Mouse (Mus musculus): Measurements from ENCODE around the gene Mettl16. TPM values are rescaled to one million over a fixed set of nuclear protein-coding genes. Genes with fewer than 3 reads are reported as not detected.
A peak's percentile ranks its signal among the peaks of the same experiment; 100 is the strongest.

The Mettl16 gene
- polyA plus RNA-seq, 1 experiment from 2014 or later: 46.2 TPM

DNA sequence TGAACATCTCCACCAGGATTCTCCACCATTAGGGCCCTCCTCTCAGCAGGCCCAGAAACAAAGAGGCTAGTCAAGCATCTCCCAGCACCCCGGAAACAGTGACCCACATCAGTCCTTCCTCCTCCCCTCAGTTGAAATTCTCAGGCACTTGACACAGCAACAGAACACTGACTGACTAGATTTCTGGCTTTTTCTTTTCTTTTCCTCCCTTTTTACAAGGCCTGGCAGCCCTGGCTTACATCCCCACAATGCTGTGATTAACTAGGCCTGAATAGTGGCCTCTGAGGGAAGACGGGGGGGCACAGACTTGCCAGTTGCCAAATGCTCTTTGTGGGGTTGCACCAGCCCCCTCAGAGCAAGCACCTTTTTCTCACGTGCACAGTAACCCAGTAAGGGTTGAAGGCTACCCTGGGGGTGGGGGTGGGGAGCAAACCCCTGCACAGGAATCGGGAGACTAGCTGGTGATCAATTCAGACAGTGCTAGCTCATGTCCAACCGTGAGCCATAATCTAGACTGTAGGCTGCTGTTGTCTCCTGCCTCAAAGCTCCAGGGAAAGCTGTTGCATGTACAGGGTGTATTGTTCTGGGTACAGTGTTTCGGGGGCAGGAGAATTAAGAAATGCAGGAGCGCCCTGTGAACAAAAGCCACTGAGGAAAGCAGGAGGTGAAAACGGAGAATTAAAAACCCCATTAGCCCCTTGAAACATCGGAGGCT lies 19.1 kb upstream of the Mettl16 start:
- Histone ChIP-seq H3K9me3 (no peaks in the 10 kb centered on the region), H3K36me3 (no peaks in the 10 kb centered on the region), H3K27me3 (replicated peaks) (no peaks in the 10 kb centered on the region), H3K4me3 (no peak overlapping the region), H3K4me2 (replicated peaks) (no peak overlapping the region), H3K27ac (no peak overlapping the region), H3K9ac (no peak overlapping the region), H3K4me1 (no peaks in the 10 kb centered on the region; the same call in 1 of the 2 replicates)
- 43% methylated on average over 9 of the region's 9 CpGs for WGBS
- ATAC-seq (ENCODE audit: low FRiP score, low read depth): no peak

DNA sequence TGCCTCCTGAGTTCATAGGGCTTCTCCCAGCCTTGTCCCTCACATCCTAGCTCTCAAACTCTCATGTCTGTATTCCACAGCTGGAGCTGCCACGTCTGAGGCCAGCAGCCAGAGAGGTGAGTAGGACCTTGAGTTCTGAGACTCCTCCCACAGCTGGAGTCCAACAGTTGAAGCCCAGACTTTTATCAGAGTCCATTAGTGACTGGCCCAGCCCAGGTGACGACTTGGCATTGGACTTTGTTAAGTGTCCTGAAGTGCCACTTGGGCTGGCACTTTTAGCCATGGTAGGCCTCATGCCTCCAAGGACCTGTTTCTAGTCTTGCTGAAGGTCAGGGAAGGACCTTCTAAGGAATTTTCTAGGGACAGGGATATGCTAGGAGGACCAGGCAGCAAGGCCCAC lies 14.0 kb upstream of the Mettl16 start:
- no peak overlapping the region for H3K4me2 ChIP-seq (replicated peaks)
- no peaks in the 10 kb centered on the region for H3K9me3 ChIP-seq
- H3K9ac ChIP-seq: no peak overlapping the region
- no peak overlapping the region for H3K27ac ChIP-seq
- no peaks in the 10 kb centered on the region for H3K36me3 ChIP-seq
- no peaks in the 10 kb centered on the region; the same call in 1 of the 2 replicates for H3K4me1 ChIP-seq
- H3K27me3 ChIP-seq (replicated peaks): no peaks in the 10 kb centered on the region
- H3K4me3 ChIP-seq: no peak overlapping the region
- ATAC-seq (ENCODE audit: low FRiP score, low read depth): no peak
- WGBS: 85% methylated on average over 2 of the region's 2 CpGs

DNA sequence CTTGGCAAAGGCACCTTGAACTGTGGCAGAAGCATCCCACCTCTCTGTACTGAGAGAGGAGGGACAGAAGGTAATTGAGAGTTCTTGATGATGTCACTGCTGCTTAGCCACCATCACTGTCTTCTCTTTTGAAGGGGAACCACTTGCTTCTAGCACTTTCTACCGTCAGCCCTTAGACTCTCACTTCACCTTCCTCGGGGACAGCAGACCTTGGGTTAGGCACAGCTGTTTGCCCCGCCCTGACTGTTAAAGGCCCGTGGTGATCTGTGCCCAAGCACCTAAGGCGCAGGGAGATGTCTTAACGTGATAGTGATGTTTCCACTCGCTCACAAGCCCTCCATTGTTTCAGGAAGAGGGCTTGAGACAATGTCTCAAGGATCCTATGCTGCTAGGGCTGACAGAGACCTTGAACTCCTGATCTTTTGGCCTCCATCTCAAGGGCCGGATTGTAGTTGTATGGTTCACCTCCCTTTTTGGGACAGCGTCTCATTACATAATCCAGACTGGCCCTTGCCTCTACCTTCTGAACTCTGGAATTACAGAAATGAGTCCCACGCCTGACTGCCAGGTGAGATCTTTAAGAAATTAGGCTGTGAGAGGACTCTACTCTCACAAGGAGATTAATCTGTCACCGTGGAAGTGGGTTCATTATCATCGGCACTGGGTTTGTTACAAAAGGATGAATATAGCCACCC lies 9.5 kb upstream of the Mettl16 start:
- H3K27me3 ChIP-seq (replicated peaks): no peaks in the 10 kb centered on the region
- H3K4me3 ChIP-seq: no peak overlapping the region
- H3K36me3 ChIP-seq: no peaks in the 10 kb centered on the region
- no peaks in the 10 kb centered on the region for H3K9me3 ChIP-seq
- H3K27ac ChIP-seq: no peak overlapping the region
- H3K4me2 ChIP-seq (replicated peaks): no peak overlapping the region
- H3K9ac ChIP-seq: no peak overlapping the region
- H3K4me1 ChIP-seq: no peaks in the 10 kb centered on the region
- no peak for ATAC-seq (ENCODE audit: low FRiP score, low read depth)
- 72% methylated on average over 12 of the region's 12 CpGs for WGBS

DNA sequence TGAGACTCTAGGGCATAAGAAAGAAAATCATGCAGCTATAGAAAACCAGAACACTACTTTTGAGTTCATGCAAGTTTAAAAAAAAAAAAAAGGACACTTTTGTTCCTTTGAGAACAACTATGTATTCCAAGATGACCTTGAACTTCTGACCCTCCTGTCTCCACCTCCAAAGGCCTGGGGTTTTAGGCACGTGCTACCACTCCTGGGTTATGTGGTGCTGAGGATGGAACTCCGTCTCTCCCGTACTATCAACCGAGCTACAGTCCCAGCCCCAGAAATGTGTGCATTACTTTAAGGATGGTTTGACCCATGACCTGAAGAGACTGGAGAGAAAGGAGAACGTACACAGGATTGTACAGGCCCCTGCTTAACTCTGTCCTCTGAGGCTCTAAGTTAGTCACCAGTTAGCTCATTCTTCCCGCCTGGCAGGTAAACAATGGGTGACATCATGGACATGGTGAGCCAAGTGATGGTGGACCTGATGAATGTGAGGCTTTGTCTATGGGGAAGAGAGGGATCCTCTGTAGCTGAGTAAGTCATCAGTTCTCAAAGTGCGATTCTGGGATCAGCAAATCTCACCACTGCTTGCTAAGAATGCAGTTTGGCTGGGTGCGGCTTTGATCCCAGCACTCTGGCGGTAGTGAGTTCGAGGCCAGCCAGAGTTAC lies 6.5 kb upstream of the Mettl16 start:
- ATAC-seq (ENCODE audit: low FRiP score, low read depth): no peak
- no peaks in the 10 kb centered on the region for H3K9me3 ChIP-seq
- WGBS: 81% methylated on average over 10 of the region's 10 CpGs
- H3K27ac ChIP-seq: no peak overlapping the region
- H3K4me1 ChIP-seq: no peaks in the 10 kb centered on the region
- H3K4me2 ChIP-seq (replicated peaks): no peak overlapping the region
- no peaks in the 10 kb centered on the region for H3K27me3 ChIP-seq (replicated peaks)
- no peak overlapping the region for H3K9ac ChIP-seq
- H3K4me3 ChIP-seq: no peak overlapping the region
- no peaks in the 10 kb centered on the region for H3K36me3 ChIP-seq

DNA sequence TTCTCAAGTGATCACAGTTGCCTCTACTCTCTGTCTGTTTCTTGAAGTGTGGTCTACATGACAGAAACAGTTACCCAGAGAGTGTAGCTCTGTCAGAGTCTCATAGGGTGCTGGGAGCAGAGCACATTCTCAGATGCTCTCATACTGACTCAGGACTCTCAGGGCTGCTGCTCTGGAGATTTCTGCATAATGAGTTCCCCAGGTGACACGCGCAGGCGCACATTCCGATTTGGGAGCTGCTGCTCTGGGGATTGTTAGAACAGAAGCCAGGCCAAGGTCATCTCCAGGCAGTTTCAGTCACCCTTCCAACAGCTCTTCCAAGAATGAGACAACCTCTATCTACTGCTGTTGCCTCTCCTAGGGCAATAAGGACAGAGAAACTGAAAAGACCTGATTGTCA lies 3.2 kb upstream of the Mettl16 start:
- Histone ChIP-seq H3K27me3 (replicated peaks) (no peaks in the 10 kb centered on the region), H3K4me2 (replicated peaks) (no peak overlapping the region), H3K4me3 (no peak overlapping the region), H3K36me3 (no peaks in the 10 kb centered on the region), H3K9me3 (no peaks in the 10 kb centered on the region), H3K4me1 (peaks cover 12% of the 10 kb centered on the region), H3K9ac (no peak overlapping the region), H3K27ac (no peak overlapping the region)
- 89% methylated on average over 4 of the region's 4 CpGs for WGBS
- no peak for ATAC-seq (ENCODE audit: low FRiP score, low read depth)

DNA sequence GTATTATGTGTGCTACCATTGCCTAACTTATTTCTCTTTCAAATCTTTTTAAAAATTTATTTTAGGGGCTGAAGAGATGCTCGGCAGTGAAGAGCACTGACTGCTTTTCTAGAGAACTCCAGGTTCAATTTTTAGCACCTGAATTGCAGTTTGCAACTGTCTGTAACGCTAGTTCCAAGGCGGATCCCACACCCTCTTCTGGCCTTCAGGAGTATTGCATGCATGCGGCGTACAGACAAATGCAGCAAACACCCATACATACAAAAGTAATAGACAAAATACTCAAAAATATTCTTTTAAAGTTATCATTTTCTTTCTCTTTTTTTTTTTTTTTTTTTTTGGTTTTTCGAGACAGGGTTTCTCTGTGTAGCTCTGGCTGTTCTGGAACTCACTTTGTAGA lies 2.6 kb upstream of the Mettl16 start:
- WGBS: 34% methylated on average over 6 of the region's 6 CpGs
- Histone ChIP-seq H3K4me1 (peaks cover 12% of the 10 kb centered on the region), H3K9me3 (no peaks in the 10 kb centered on the region), H3K36me3 (no peaks in the 10 kb centered on the region), H3K27ac (no peak overlapping the region), H3K27me3 (replicated peaks) (no peaks in the 10 kb centered on the region), H3K4me3 (no peak overlapping the region), H3K4me2 (replicated peaks) (no peak overlapping the region), H3K9ac (no peak overlapping the region)
- ATAC-seq (ENCODE audit: low FRiP score, low read depth): no peak

DNA sequence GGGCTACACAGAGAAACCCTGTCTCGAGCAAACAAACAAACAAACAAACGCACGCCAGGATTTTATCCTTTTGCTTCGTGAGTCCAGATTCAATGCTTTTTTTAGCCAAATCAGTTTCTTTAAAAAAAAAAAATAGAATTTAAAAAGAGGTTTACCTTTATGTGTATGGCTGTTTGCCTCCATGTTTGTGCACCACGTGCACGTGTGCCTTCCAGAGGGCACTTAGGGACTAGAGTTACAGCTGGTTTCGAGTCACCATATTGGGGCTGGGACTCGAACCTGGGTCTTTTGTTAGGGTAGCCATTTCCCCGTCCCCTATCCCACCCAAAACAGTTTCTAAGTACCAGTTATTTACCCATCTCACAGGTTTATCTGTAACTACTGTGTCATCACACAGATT lies 593 bp upstream of the Mettl16 start:
- H3K27ac ChIP-seq: no peak overlapping the region
- H3K9me3 ChIP-seq: no peaks in the 10 kb centered on the region
- H3K4me3 ChIP-seq: peak overlapping the region; percentile 66
- WGBS: 85% methylated on average over 9 of the region's 9 CpGs
- peaks cover 20% of the 10 kb centered on the region for H3K36me3 ChIP-seq
- no peak for ATAC-seq (ENCODE audit: low FRiP score, low read depth)
- H3K4me2 ChIP-seq (replicated peaks): peak overlapping the region; percentile 71
- no peaks in the 10 kb centered on the region for H3K27me3 ChIP-seq (replicated peaks)
- H3K4me1 ChIP-seq: peaks cover 12% of the 10 kb centered on the region
- H3K9ac ChIP-seq: peak overlapping the region; percentile 64

DNA sequence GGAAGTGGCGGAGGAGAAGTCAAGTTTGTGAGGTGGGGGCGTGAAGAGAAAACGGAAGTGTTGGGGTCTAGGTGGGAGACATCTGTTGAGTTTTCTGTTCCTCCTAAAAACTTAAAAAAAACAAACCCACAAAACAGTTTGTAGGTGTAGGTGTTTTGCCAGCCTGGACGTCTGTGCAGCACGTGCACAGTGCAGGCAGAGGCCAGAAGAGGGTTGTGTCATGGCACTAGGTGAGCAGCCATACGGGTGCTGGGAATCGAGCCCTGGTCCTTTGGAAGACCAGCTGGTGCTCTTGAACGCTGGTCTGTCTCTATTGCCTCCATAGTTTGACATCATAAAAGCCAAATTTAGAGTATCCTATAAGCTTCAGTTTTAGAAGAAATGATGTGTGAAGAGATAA lies 604 bp downstream of the Mettl16 start:
- peaks cover 32% of the 10 kb centered on the region for H3K36me3 ChIP-seq
- H3K9ac ChIP-seq: peak overlapping the region; percentile 81
- no peak for ATAC-seq (ENCODE audit: low FRiP score, low read depth)
- H3K4me2 ChIP-seq (replicated peaks): peak overlapping the region; percentile 71
- H3K27ac ChIP-seq: peak overlapping the region; percentile 57
- no peaks in the 10 kb centered on the region for H3K9me3 ChIP-seq
- H3K4me3 ChIP-seq: peak overlapping the region; percentile 66
- WGBS: 17% methylated on average over 8 of the region's 8 CpGs
- peaks cover 12% of the 10 kb centered on the region for H3K4me1 ChIP-seq
- H3K27me3 ChIP-seq (replicated peaks): no peaks in the 10 kb centered on the region

DNA sequence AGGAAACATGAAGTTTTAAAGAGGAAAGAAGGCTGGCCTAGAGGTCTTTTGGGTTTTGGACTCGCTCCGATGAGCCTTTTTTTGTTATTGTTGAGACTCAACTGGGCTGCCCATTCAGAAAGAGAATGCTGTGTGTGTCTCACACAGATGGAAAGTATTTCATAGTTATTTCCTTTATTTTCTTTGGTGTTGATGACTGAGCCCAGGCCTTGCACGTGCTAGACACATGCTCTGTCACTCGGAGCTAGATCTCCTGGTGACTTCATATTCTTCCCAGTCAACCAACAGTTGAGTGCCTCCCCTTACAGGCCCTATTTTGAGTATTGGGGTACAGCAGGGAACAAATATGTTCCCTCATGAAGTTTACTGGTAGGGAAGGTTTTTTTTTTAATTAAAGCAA lies 1.0 kb downstream of the Mettl16 start:
- no peaks in the 10 kb centered on the region for H3K9me3 ChIP-seq
- ATAC-seq (ENCODE audit: low FRiP score, low read depth): no peak
- H3K27me3 ChIP-seq (replicated peaks): no peaks in the 10 kb centered on the region
- peaks cover 34% of the 10 kb centered on the region for H3K36me3 ChIP-seq
- WGBS: 66% methylated on average over 4 of the region's 4 CpGs
- H3K4me2 ChIP-seq (replicated peaks): peak overlapping the region; percentile 71
- H3K9ac ChIP-seq: no peak overlapping the region
- H3K4me3 ChIP-seq: peak overlapping the region; percentile 66
- peaks cover 12% of the 10 kb centered on the region for H3K4me1 ChIP-seq
- H3K27ac ChIP-seq: no peak overlapping the region

DNA sequence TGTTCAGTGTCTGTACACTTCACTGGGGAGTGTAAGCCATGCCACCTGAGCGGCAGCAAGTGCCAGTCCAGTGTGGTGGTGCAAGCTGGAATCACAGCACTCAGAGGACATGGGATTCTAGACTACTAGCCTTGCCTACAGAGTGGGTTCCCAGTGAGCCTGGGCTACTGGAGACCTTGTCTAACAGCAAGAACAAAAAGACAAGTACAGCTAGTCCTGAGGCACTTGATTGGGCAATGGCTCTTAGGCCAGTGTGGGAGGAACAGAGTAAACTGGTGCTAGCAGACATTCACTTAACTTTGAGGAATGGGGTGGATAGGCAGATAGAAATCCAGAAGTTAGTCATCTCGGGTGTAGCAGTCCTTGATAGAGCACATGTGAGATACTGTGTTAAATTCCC lies 1.8 kb downstream of the Mettl16 start:
- H3K9ac ChIP-seq: no peak overlapping the region
- H3K4me1 ChIP-seq: peaks cover 12% of the 10 kb centered on the region
- no peak overlapping the region for H3K27ac ChIP-seq
- no peak for ATAC-seq (ENCODE audit: low FRiP score, low read depth)
- peaks cover 34% of the 10 kb centered on the region for H3K36me3 ChIP-seq
- no peaks in the 10 kb centered on the region for H3K9me3 ChIP-seq
- H3K4me3 ChIP-seq: no peak overlapping the region
- no peaks in the 10 kb centered on the region for H3K27me3 ChIP-seq (replicated peaks)
- 90% methylated on average over 2 of the region's 2 CpGs for WGBS
- no peak overlapping the region for H3K4me2 ChIP-seq (replicated peaks)

DNA sequence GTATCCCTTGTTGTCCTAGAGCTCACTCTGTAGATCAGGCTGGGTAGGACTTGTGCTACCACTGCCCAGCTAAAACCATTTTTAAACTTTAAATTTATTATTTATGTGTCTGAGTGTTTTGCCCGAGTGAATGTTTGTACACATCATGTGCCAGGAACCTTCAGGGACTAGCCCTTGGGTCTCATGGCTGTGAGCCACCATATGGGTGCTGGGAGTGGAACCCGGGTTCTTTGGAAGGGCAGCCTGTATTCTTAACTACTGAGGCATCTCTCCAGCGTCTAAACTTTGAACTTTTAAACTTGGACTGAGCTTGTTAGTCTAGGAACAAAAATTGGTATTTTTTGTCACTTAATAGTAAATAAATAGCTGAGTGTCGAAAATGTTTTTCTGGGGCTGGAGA lies 22.2 kb downstream of the Mettl16 start:
- Histone ChIP-seq H3K4me2 (replicated peaks) (no peak overlapping the region), H3K4me1 (no peaks in the 10 kb centered on the region), H3K9me3 (no peaks in the 10 kb centered on the region), H3K4me3 (no peak overlapping the region), H3K27ac (no peak overlapping the region), H3K36me3 (peaks cover 64% of the 10 kb centered on the region), H3K27me3 (replicated peaks) (no peaks in the 10 kb centered on the region), H3K9ac (no peak overlapping the region)
- ATAC-seq (ENCODE audit: low FRiP score, low read depth): no peak
- 96% methylated on average over 4 of the region's 4 CpGs for WGBS

DNA sequence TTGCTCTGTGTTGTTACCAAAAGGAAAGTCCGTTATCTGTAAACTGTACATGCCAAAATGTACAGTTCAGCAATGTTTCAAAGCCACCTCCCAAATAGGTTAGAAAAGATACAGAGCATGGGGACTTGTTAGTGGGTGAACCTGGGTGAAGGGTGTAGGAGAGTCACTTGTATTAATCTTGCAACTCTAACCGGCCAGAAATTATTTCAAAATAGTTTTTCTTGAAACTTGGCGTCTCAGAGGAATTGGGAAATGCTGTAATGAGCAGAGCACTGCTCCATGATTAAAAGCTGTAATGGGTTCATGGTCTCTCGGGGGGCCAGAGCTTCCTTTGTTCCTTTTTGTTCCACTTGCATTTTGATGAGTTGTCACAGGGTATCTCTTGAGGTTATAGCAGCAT lies 30.0 kb downstream of the Mettl16 start:
- Histone ChIP-seq H3K4me1 (no peaks in the 10 kb centered on the region), H3K27ac (no peak overlapping the region), H3K27me3 (replicated peaks) (no peaks in the 10 kb centered on the region), H3K9me3 (no peaks in the 10 kb centered on the region), H3K36me3 (peaks cover 51% of the 10 kb centered on the region), H3K9ac (no peak overlapping the region), H3K4me2 (replicated peaks) (no peak overlapping the region), H3K4me3 (no peak overlapping the region)
- 73% methylated on average over 4 of the region's 4 CpGs for WGBS
- ATAC-seq (ENCODE audit: low FRiP score, low read depth): no peak
